Mouse (Mus musculus): ENCODE results near the gene Ttll11. TPM values are rescaled to one million over a fixed set of nuclear protein-coding genes. Genes with fewer than 3 reads are reported as not detected.

Ttll11 gene
- polyA plus RNA-seq, 1 experiment from 2014 or later = 2.4 TPM

DNA sequence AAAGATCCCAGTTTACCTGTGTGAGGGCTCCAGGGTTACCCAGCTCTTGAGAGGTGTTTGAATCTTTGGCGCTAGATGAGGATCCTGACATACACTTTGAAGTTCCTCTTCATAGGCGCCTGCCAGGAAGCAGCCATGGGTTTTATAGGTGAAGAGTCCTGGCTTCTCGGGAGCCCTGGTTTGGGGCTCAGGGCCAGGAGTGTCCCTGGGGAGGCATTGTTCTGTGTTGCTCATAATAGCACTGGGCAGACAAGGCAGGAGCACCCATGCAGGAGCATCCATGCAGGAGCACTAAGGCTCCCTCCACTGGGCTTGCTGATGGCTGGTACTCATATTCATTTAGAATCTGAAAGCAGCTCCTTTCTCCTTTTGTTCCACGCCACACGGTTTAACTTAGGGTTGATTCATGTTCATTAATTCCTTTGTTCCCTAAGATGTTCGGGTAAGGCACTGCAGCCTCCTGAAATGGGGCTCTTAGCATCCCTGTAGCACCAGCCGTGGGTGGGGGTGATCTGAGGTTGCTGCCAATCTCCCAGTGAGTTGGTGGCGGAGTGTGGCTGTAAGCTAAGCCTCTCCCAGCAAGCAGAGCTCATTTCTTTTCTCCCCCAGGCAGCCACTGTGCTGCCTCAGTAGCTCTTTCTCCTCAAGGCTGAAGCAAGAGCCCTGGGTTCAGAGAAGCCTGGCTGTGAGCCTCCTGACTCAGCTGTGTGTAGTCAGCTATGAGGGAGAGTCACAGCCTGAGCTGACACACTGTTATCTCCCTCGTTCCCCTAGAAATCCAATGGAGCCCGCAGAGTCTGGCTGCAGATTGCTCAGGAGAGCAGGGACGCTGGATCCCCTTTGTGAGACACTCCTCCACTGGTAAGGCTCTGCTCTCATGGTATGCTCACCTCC is 133.9 kb downstream of the Ttll11 start:
- DNase-seq (ENCODE audit: low spot score) = peak; percentile 54
- Histone ChIP-seq H3K9ac (ENCODE audit: low read length) (no peak overlapping the region), H3K4me1 (ENCODE audit: control insufficient read depth, insufficient read depth, low read length) (peaks cover 17% of the 10 kb centered on the region), H3K36me3 (ENCODE audit: control insufficient read depth, insufficient read depth, low read length) (no peaks in the 10 kb centered on the region), H3K27me3 (replicated peaks; ENCODE audit: control insufficient read depth, insufficient read depth, low read length) (no peaks in the 10 kb centered on the region), H3K4me3 (ENCODE audit: low read depth, low read length) (no peak overlapping the region), H3K4me2 (ENCODE audit: low read length) (no peak overlapping the region), H3K27ac (ENCODE audit: low read depth, low read length) (peak overlapping the region; percentile 52), H3K9me3 (replicated peaks; ENCODE audit: control insufficient read depth, low read length) (no peaks in the 10 kb centered on the region)
- peak; percentile 37; the same call in 1 of the 2 replicates for ATAC-seq
- 29% methylated on average over 11 of the region's 11 CpGs for WGBS

DNA sequence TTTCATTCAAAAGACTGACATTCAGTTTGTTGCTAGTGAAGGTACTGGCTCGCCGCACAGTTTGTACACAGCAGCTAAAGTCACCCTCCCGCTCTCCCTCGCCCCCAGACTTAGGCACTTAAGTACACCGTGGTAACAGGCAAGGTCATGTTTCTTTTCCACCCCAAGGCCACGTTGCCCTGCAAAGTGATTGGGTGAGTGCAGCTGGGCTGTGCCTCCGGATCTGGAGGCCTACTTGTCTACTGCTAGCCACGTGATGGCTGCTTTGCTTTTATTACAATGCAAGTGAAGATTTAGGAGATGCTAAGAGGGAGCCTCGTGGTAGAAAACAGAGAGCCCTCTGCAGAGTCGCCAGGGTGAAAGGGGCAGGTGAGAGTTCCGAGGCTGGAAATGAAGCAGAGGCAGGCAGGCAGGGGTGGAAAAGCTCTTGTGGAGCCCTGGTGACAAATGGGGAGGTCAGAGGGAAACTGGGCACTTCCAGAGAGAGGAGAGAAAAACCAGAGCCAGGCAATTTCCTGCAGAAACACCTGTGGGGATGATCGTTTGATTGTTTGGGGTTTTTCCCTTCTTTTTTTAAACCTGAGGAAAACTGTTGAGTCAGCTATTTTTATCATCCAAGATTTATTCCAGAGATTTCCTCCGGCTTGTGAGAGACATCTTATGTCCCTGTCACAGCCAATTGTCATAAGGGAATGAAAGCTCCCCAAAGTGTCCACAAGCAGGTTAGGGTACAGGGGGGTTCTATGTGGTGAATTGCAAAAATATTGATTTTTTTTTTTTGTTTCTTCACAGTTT is 135.6 kb downstream of the Ttll11 start:
- 37% methylated on average over 13 of the region's 13 CpGs for WGBS
- H3K27me3 ChIP-seq (replicated peaks; ENCODE audit: control insufficient read depth, insufficient read depth, low read length) = no peaks in the 10 kb centered on the region
- DNase-seq (ENCODE audit: low spot score) (no peak), ATAC-seq (no peak)
- H3K4me2 ChIP-seq (ENCODE audit: low read length) = no peak overlapping the region
- no peak overlapping the region for H3K9ac ChIP-seq (ENCODE audit: low read length)
- H3K4me1 ChIP-seq (ENCODE audit: control insufficient read depth, insufficient read depth, low read length) = peaks cover 21% of the 10 kb centered on the region
- H3K36me3 ChIP-seq (ENCODE audit: control insufficient read depth, insufficient read depth, low read length) = no peaks in the 10 kb centered on the region
- no peak overlapping the region for H3K4me3 ChIP-seq (ENCODE audit: low read depth, low read length)
- no peaks in the 10 kb centered on the region for H3K9me3 ChIP-seq (replicated peaks; ENCODE audit: control insufficient read depth, low read length)
- H3K27ac ChIP-seq (ENCODE audit: low read depth, low read length) = no peak overlapping the region

DNA sequence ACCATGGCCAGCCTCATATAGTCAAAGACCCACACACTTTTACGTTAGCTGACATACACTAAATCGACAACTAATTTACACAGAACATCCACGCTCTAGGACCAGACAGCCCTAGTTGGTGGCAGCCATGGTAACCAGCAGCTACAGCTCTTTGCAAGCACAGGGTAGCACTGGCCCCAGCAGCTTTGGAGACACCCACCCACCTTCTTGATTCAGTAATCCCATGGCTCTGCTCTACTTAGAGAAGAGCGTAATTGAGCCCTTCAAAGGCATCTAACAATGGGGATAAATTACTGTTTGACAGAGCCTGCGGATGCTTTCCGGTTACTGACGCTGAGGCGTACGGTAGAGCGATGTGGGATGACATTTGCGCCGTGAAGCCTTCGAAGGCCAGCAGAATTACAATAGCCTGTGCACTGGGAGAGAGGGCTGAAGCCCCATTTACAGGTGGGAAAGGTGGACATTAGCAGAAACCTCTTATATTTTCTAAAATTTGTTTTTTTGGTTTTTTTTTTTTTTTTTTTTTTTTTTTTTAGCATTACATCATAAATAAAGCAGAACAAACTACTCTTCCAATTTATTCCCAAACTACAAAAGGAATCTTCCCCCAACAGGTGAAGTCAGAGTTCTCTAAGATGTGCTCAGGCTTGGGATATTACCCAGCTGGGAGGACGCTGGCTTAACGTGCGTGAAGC is 136.8 kb downstream of the Ttll11 start:
- no peak overlapping the region for H3K4me2 ChIP-seq (ENCODE audit: low read length)
- H3K27ac ChIP-seq (ENCODE audit: low read depth, low read length) = peak overlapping the region; percentile 30; the same call in 1 of the 2 replicates
- no peaks in the 10 kb centered on the region for H3K9me3 ChIP-seq (replicated peaks; ENCODE audit: control insufficient read depth, low read length)
- H3K4me3 ChIP-seq (ENCODE audit: low read depth, low read length) = no peak overlapping the region
- ATAC-seq = peak; percentile 53
- no peaks in the 10 kb centered on the region for H3K27me3 ChIP-seq (replicated peaks; ENCODE audit: control insufficient read depth, insufficient read depth, low read length)
- peaks cover 21% of the 10 kb centered on the region for H3K4me1 ChIP-seq (ENCODE audit: control insufficient read depth, insufficient read depth, low read length)
- H3K36me3 ChIP-seq (ENCODE audit: control insufficient read depth, insufficient read depth, low read length) = no peaks in the 10 kb centered on the region
- H3K9ac ChIP-seq (ENCODE audit: low read length) = no peak overlapping the region
- WGBS = 43% methylated on average over 16 of the region's 16 CpGs
- peak; percentile 59 for DNase-seq (ENCODE audit: low spot score)

DNA sequence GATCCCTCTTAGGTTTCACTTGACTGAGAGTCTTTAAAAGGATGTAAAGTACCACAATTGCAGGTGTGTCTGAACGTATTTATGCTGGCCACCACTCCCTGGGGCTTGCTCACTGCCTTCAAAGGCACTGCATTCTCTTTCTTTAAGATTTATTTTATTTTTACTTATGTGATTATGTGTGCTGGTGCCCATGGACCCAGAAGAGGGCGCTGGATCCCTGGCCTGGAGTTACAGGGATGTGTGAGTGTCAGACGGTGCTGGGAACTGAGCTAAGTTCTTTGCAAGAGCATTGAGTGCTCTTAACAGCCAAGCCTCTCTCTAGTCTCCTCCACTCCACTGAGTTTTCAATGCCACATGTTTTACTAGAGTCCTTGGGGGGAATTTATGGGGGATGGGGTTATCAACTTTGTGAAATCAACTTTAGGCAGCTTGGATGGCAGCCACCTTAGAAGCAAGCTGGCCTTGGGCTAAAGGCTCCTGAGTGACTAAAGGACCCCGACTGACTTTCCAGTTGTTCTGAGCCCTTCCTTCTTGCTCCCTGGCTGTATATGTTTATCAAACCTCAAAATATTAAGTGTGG is 137.8 kb downstream of the Ttll11 start:
- no peak overlapping the region for H3K4me2 ChIP-seq (ENCODE audit: low read length)
- WGBS = 58% methylated on average over 4 of the region's 4 CpGs
- H3K9me3 ChIP-seq (replicated peaks; ENCODE audit: control insufficient read depth, low read length) = 0 out of 2 replicates have a peak, but pooled peaks cover 5% of the 10 kb centered on the region
- no peak overlapping the region for H3K27ac ChIP-seq (ENCODE audit: low read depth, low read length)
- no peaks in the 10 kb centered on the region for H3K36me3 ChIP-seq (ENCODE audit: control insufficient read depth, insufficient read depth, low read length)
- H3K4me1 ChIP-seq (ENCODE audit: control insufficient read depth, insufficient read depth, low read length) = peaks cover 21% of the 10 kb centered on the region
- H3K4me3 ChIP-seq (ENCODE audit: low read depth, low read length) = no peak overlapping the region
- no peak for DNase-seq (ENCODE audit: low spot score)
- ATAC-seq = no peak
- no peak overlapping the region for H3K9ac ChIP-seq (ENCODE audit: low read length)
- no peaks in the 10 kb centered on the region for H3K27me3 ChIP-seq (replicated peaks; ENCODE audit: control insufficient read depth, insufficient read depth, low read length)

DNA sequence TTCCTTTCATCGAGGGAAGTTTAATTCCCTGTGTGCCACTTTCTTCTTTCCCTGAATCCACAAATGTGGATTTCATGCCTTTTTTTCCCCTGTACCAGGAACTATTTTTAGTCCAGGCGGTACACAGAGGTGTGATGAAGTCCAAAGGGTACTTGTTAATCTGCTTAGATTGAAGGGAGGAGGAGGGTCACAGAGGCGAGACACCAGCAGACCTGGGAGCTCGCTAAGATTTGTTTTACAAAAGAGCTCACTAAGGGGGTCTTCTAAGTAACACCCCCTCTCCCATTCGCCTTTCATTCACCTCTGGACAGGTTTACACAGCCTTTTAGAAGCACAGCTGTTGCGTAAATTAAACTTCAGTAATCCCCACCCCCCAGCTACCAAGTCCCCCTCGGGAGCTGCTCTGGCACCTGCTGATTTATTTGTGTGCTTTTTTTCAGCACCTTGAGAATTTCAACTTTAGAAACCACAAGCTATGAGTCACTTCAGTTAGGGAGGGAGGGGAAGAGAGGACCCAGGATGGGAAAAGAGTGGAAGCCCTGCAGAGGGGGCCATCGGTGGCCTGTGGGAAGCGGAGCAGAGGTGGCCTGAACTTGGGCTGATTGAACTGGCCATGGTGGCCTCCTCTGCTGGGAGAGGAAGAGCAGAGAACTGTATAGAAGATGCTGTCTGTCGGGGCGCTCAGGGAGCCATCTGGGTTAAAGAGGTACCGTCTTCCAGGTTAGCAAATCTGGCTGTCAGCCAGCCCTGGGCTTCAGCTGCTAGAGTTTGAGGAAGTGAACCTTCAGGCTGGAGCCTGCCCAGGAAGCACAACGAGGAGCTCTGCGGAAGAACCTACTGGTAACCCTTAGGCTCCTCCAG is 138.5 kb downstream of the Ttll11 start:
- ATAC-seq (no peak), DNase-seq (ENCODE audit: low spot score) (no peak)
- Histone ChIP-seq H3K27me3 (replicated peaks; ENCODE audit: control insufficient read depth, insufficient read depth, low read length) (no peaks in the 10 kb centered on the region), H3K4me2 (ENCODE audit: low read length) (no peak overlapping the region), H3K9me3 (replicated peaks; ENCODE audit: control insufficient read depth, low read length) (0 out of 2 replicates have a peak, but pooled peaks cover 8% of the 10 kb centered on the region), H3K36me3 (ENCODE audit: control insufficient read depth, insufficient read depth, low read length) (no peaks in the 10 kb centered on the region), H3K9ac (ENCODE audit: low read length) (no peak overlapping the region), H3K4me1 (ENCODE audit: control insufficient read depth, insufficient read depth, low read length) (peaks cover 21% of the 10 kb centered on the region), H3K27ac (ENCODE audit: low read depth, low read length) (no peak overlapping the region), H3K4me3 (ENCODE audit: low read depth, low read length) (no peak overlapping the region)
- 15% methylated on average over 14 of the region's 14 CpGs for WGBS

DNA sequence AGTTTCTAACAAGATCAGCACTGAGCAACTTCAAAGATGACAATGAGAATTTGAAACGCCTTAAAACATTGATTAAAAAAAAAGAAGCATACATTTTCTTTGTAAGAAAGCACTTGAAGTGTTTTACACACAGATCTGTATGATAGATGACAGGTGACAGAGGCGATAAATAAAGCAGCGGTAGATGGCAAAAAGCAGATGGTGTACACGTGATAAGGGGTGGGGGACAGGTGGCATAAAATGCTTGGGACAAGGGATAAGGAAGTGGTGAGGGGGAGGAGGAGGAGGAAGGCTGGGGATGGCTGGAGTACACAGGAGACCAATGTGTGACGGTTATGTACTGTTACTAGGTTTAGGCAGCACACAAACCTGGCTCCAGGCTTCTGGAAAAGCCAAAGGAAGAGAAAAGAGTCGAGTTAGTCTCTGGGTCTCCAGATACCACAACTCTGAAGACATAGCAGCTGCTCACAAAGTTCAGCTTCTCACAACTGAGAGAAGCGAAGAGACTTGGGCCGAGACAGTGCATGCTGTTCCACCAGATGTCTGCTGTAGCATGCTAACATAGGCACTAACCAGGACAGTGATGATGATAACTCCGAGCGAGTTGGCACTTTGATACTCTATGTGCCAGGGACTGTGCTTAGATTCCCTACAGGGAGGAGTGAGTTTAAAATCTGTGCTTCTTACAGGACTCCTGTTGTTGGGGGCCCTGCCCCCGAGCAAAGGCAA is 140.8 kb downstream of the Ttll11 start:
- DNase-seq (ENCODE audit: low spot score) (no peak), ATAC-seq (no peak)
- H3K4me1 ChIP-seq (ENCODE audit: control insufficient read depth, insufficient read depth, low read length) = peaks cover 16% of the 10 kb centered on the region
- no peak overlapping the region for H3K27ac ChIP-seq (ENCODE audit: low read depth, low read length)
- H3K4me2 ChIP-seq (ENCODE audit: low read length) = no peak overlapping the region
- no peaks in the 10 kb centered on the region for H3K36me3 ChIP-seq (ENCODE audit: control insufficient read depth, insufficient read depth, low read length)
- WGBS = 68% methylated on average over 11 of the region's 11 CpGs
- H3K4me3 ChIP-seq (ENCODE audit: low read depth, low read length) = no peak overlapping the region
- 0 out of 2 replicates have a peak, but pooled peaks cover 8% of the 10 kb centered on the region for H3K9me3 ChIP-seq (replicated peaks; ENCODE audit: control insufficient read depth, low read length)
- no peaks in the 10 kb centered on the region for H3K27me3 ChIP-seq (replicated peaks; ENCODE audit: control insufficient read depth, insufficient read depth, low read length)
- H3K9ac ChIP-seq (ENCODE audit: low read length) = no peak overlapping the region

DNA sequence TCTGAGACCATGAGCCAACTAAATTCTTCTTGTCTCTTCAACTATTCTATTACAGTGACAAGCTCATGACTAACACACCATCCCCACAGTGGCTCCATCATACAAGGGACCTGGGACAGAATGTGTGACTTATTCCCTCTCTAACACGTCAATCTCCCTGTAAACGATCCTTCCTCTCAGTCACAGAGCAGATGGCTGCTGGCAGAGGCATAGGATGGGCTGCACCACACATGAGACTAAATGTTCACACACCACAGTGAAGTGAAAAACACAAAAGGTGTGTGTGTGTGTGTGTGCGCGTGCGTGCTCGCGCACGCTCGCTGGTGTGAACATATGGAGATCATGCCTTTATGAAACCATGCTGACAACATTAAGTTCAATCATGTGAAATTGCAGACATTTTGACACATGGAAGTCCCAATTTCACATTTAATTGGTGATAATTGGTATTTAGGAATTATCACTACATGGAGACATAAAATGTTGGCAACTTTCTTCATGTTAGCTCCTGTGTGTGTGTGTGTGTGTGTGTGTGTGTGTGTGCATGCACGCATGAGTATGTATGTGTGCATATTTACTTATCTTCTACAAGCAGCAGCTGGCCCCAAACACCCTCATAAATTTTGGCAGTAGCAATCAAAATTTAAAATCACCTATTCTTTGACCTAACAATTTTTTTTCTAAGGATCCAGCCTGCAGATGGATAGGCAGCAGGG is 145.4 kb downstream of the Ttll11 start:
- peak; percentile 93 for ATAC-seq
- DNase-seq (ENCODE audit: low spot score) = peak; percentile 82
- Histone ChIP-seq H3K9me3 (replicated peaks; ENCODE audit: control insufficient read depth, low read length) (0 out of 2 replicates have a peak, but pooled peaks cover 8% of the 10 kb centered on the region), H3K9ac (ENCODE audit: low read length) (no peak overlapping the region), H3K4me3 (ENCODE audit: low read depth, low read length) (no peak overlapping the region), H3K27me3 (replicated peaks; ENCODE audit: control insufficient read depth, insufficient read depth, low read length) (no peaks in the 10 kb centered on the region), H3K4me2 (ENCODE audit: low read length) (no peak overlapping the region), H3K27ac (ENCODE audit: low read depth, low read length) (peak overlapping the region; percentile 74; the same call in 1 of the 2 replicates), H3K36me3 (ENCODE audit: control insufficient read depth, insufficient read depth, low read length) (no peaks in the 10 kb centered on the region), H3K4me1 (ENCODE audit: control insufficient read depth, insufficient read depth, low read length) (no peaks in the 10 kb centered on the region)
- WGBS = 63% methylated on average over 10 of the region's 10 CpGs
